Mouse (Mus musculus) heart, embryonic 14.5 days (tissue): ENCODE measurements around the gene Rmi1. TPM values are rescaled to one million over a fixed set of nuclear protein-coding genes. Genes with fewer than 3 reads are reported as not detected.
"Not testable (repeated sequence)": the region's sequence is repeated elsewhere in the genome, so short reads cannot be mapped to it uniquely, and the experiment has no call there.

ENCODE experiments used
- ATAC-seq: fragments of 200-750 bp; cut with Nextera tagmentation; 2 replicates; pipeline ENCODE4 v1.8.0; 2017; ENCODE audit warnings: low read depth, moderate TSS enrichment; ENCODE audit not compliant: insufficient number of reproducible peaks, insufficient read depth, low FRiP score
- H3K27ac ChIP-seq, 2 experiments: fragments of 200-500 bp in 1 of 2; fragments of 300-500 bp in 1 of 2; sonication (generic) in 1 of 2; replicated peaks in 1 of 2; 2 replicates each; pipeline ENCODE4 v1.5.1; 2012 to 2014; ENCODE audit warnings: low read depth in 2 of 2, low read length in 2 of 2, control low read depth in 1 of 2, mild to moderate bottlenecking in 1 of 2, mixed read lengths in 1 of 2; ENCODE audit not compliant: control insufficient read depth in 1 of 2, insufficient read depth in 1 of 2
- H3K27me3 ChIP-seq: fragments of 300-500 bp; sonication (generic); 2 replicates; pipeline ENCODE4 v1.6.1; 2014; ENCODE audit warnings: mild to moderate bottlenecking, low read length, control low read depth; ENCODE audit not compliant: control insufficient read depth, insufficient read depth
- H3K36me3 ChIP-seq: fragments of 300-500 bp; sonication (generic); 2 replicates; pipeline ENCODE4 v1.6.1; 2014; ENCODE audit warnings: mild to moderate bottlenecking, control low read depth, low read length, mixed read lengths; ENCODE audit not compliant: control insufficient read depth, insufficient read depth
- H3K4me1 ChIP-seq, 2 experiments: fragments of 200-500 bp in 1 of 2; fragments of 300-500 bp in 1 of 2; sonication (generic) in 1 of 2; 2 replicates each; pipeline ENCODE4 v1.6.1; 2012 to 2014; ENCODE audit warnings: low read length in 2 of 2, control low read depth in 1 of 2, mixed read lengths in 1 of 2; ENCODE audit not compliant: control insufficient read depth in 2 of 2, insufficient read depth in 2 of 2
- H3K4me2 ChIP-seq: fragments of 300-500 bp; sonication (generic); 2 replicates; pipeline ENCODE4 v1.6.1; 2014; ENCODE audit warnings: mild to moderate bottlenecking, low read length
- H3K4me3 ChIP-seq, 2 experiments: fragments of 200-500 bp in 1 of 2; fragments of 300-500 bp in 1 of 2; sonication (generic) in 1 of 2; 2 replicates each; pipeline ENCODE4 v1.5.1; 2012 to 2014; ENCODE audit warnings: low read length in 2 of 2, mild to moderate bottlenecking in 2 of 2, control low read depth in 1 of 2, low read depth in 1 of 2, moderate library complexity in 1 of 2; ENCODE audit not compliant: control insufficient read depth in 1 of 2, insufficient read depth in 1 of 2
- H3K9ac ChIP-seq: fragments of 300-500 bp; sonication (generic); 2 replicates; pipeline ENCODE4 v1.6.1; 2014; ENCODE audit warnings: mild to moderate bottlenecking, low read length
- H3K9me3 ChIP-seq: fragments of 300-500 bp; sonication (generic); 2 replicates; pipeline ENCODE4 v1.6.1; 2016; ENCODE audit warnings: low read length, control low read depth; ENCODE audit not compliant: control insufficient read depth
- WGBS: fragments of 180-500 bp; shearing (Covaris S2); extraction: QIAGEN DNeasy Blood & Tissue Kit; methylation state at CpG from one replicate; pipeline ENCODE4 v1.1.7; 2014; 5-methylcytosine and 5-hydroxymethylcytosine counted together
- microRNA counts: library from miRNA; unstranded; fragments of <30 nt; microRNA quantifications from one replicate; lab custom pipeline; 2016
- microRNA-seq: library from miRNA; unstranded; fragments of <30 nt; microRNA quantifications from one replicate; pipeline ENCODE4, GENCODE M21; 2016
- polyA plus RNA-seq: library from polyadenylated mRNA; unstranded; fragments of >200 nt; fragmentation: Nextera tagmentation; extraction: Ambion mirVana; gene quantifications from 2 replicates; pipeline ENCODE4 v1.2.1, GENCODE M21; 2014

Rmi1 gene
- polyA plus RNA-seq, 1 experiment from 2014 or later = 20.6 TPM

- Histone ChIP-seq H3K4me2 (peak overlapping the region; percentile 66), H3K27me3 (0 out of 2 replicates have a peak, but pooled peaks cover 3% of the 10 kb centered on the region), H3K4me1 (peaks cover 0 to 3% of the 10 kb centered on the region in 2 experiments; a peak in 1 of 4 replicates), H3K9ac (no peak overlapping the region), H3K27ac (no peak overlapping the region), H3K36me3 (no peaks in the 10 kb centered on the region), H3K4me3 (peak overlapping the region in 1 of 2 experiments; percentile 36; a peak in 1 of 4 replicates), H3K9me3 (peaks cover 4% of the 10 kb centered on the region; the same call in 1 of the 2 replicates)
- WGBS = 69% methylated on average over 4 of the region's 4 CpGs
- ATAC-seq = no peak
These were observed 50.2 kb downstream of the Rmi1 start for GRCm38 (mm10) chr13:58452246-58452645.

- 15% methylated on average over 32 of the region's 32 CpGs for WGBS
- ATAC-seq = no peak
- Histone ChIP-seq H3K27me3 (0 out of 2 replicates have a peak, but pooled peaks cover 3% of the 10 kb centered on the region), H3K4me2 (peak overlapping the region; percentile 66), H3K9me3 (peaks cover 4% of the 10 kb centered on the region; the same call in 1 of the 2 replicates), H3K36me3 (no peaks in the 10 kb centered on the region), H3K9ac (peak overlapping the region; percentile 46), H3K4me1 (peaks cover 0 to 3% of the 10 kb centered on the region in 2 experiments; a peak in 1 of 4 replicates), H3K27ac (no peak overlapping the region), H3K4me3 (peak overlapping the region; percentile 36 to 43)
These were observed 50.8 kb downstream of the Rmi1 start for GRCm38 (mm10) chr13:58452651-58453413.

- Histone ChIP-seq H3K4me3 (peak overlapping the region; percentile 36 to 43), H3K9me3 (peaks cover 4% of the 10 kb centered on the region; the same call in 1 of the 2 replicates), H3K9ac (peak overlapping the region; percentile 46), H3K27me3 (0 out of 2 replicates have a peak, but pooled peaks cover 3% of the 10 kb centered on the region), H3K4me2 (peak overlapping the region; percentile 66), H3K4me1 (peaks cover 0 to 3% of the 10 kb centered on the region in 2 experiments; a peak in 1 of 4 replicates), H3K36me3 (no peaks in the 10 kb centered on the region), H3K27ac (no peak overlapping the region)
- WGBS = 53% methylated on average over 10 of the region's 10 CpGs
- no peak for ATAC-seq
These were observed 51.5 kb downstream of the Rmi1 start for GRCm38 (mm10) chr13:58453541-58453940.

- no peak for ATAC-seq
- 0 out of 2 replicates have a peak, but pooled peaks cover 3% of the 10 kb centered on the region for H3K27me3 ChIP-seq
- peaks cover 4% of the 10 kb centered on the region; the same call in 1 of the 2 replicates for H3K9me3 ChIP-seq
- no peaks in the 10 kb centered on the region for H3K36me3 ChIP-seq
- peaks cover 0 to 3% of the 10 kb centered on the region in 2 experiments; a peak in 1 of 4 replicates for H3K4me1 ChIP-seq
- WGBS = 57% methylated on average over 10 of the region's 10 CpGs
- H3K4me2 ChIP-seq = no peak overlapping the region
- no peak overlapping the region for H3K4me3 ChIP-seq
- no peak overlapping the region for H3K27ac ChIP-seq
- no peak overlapping the region for H3K9ac ChIP-seq
These were observed 54.5 kb downstream of the Rmi1 start for GRCm38 (mm10) chr13:58456547-58456946.

GRCm38 (mm10) chr13:58458811-58459210 lies 56.8 kb downstream of the Rmi1 start:
- H3K27ac ChIP-seq, ATAC-seq, H3K9ac ChIP-seq, H3K9me3 ChIP-seq, H3K4me1 ChIP-seq, H3K27me3 ChIP-seq, H3K4me3 ChIP-seq, H3K4me2 ChIP-seq, H3K36me3 ChIP-seq: not testable (repeated sequence)
- 85% methylated on average over 5 of the region's 6 CpGs for WGBS

MicroRNAs within 50 kb of the gene (microRNA counts, 519-probe panel; counts per million panel counts)
- microRNA mmu-miR-7a (lab: Ali Mortazavi, UCI) = 4,417 counts per million, percentile 77 among the panel's probes with 10 or more counts

Small RNA genes lying within 50 kb of the gene (microRNA-seq; reads per million reads assigned to microRNA genes)
- 41.9 reads per million, percentile 40 among the genes with 10 or more reads in this experiment for gene Mir7-1

Other genes starting within 250 kb of the Rmi1 start
- gene Idnk, start 244.6 kb upstream of the Rmi1 start, polyA plus RNA-seq = 31.7 and 38.2 TPM in 2 replicates
- gene Ubqln1, start 186.6 kb upstream of the Rmi1 start, polyA plus RNA-seq = 66.6 and 67.2 TPM in 2 replicates
- 32.1 and 34.1 TPM in 2 replicates for gene Gkap1, start 126.5 kb upstream of the Rmi1 start, polyA plus RNA-seq
- gene Kif27, start 43.1 kb upstream of the Rmi1 start, polyA plus RNA-seq = 0.12 and 0.82 TPM in 2 replicates
- gene 2210016F16Rik, start 17.0 kb upstream of the Rmi1 start, polyA plus RNA-seq = 32.1 and 33.6 TPM in 2 replicates
- gene Hnrnpk, start 1.1 kb downstream of the Rmi1 start, polyA plus RNA-seq = 919 and 965 TPM in 2 replicates
- not detected in 2 replicates for gene Slc28a3, start 208.6 kb downstream of the Rmi1 start, polyA plus RNA-seq